Mouse (Mus musculus) heart, embryonic 16.5 days (tissue): ENCODE measurements around the gene Enc1. TPM values are rescaled to one million over a fixed set of nuclear protein-coding genes. Genes with fewer than 3 reads are reported as not detected.
A peak's percentile ranks its signal among the peaks of the same experiment; 100 is the strongest.

ENCODE experiments used
- ATAC-seq: fragments of 200-750 bp; cut with Nextera tagmentation; replicated peaks from 2 replicates; pipeline ENCODE4 v1.8.0; 2017; ENCODE audit warnings: moderate number of reproducible peaks; ENCODE audit not compliant: insufficient read depth, low FRiP score; ENCODE audit errors: extremely low read depth
- H3K27ac ChIP-seq: fragments of 300-500 bp; sonication (generic); 2 replicates; pipeline ENCODE4 v1.5.1; 2014; ENCODE audit warnings: mild to moderate bottlenecking, low read length, control low read depth, moderate library complexity
- H3K27me3 ChIP-seq: fragments of 300-500 bp; sonication (generic); 2 replicates; pipeline ENCODE4 v1.6.1; 2014; ENCODE audit warnings: low read length, mixed read lengths; ENCODE audit not compliant: control insufficient read depth, insufficient read depth
- H3K36me3 ChIP-seq: fragments of 300-500 bp; sonication (generic); 2 replicates; pipeline ENCODE4 v1.6.1; 2014; ENCODE audit not compliant: control insufficient read depth, insufficient read depth
- H3K4me1 ChIP-seq: fragments of 300-500 bp; sonication (generic); 2 replicates; pipeline ENCODE4 v1.6.1; 2014; ENCODE audit warnings: low read length, mixed read lengths; ENCODE audit not compliant: control insufficient read depth, insufficient read depth
- H3K4me2 ChIP-seq: fragments of 300-500 bp; sonication (generic); 2 replicates; pipeline ENCODE4 v1.6.1; 2014; ENCODE audit warnings: low read depth, mild to moderate bottlenecking, control low read depth, low read length
- H3K4me3 ChIP-seq: fragments of 300-500 bp; sonication (generic); 2 replicates; pipeline ENCODE4 v1.5.1; 2014; ENCODE audit warnings: mild to moderate bottlenecking, control low read depth, low read length
- H3K9ac ChIP-seq: fragments of 300-500 bp; sonication (generic); 2 replicates; pipeline ENCODE4 v1.6.1; 2014; ENCODE audit warnings: low read length, control low read depth
- H3K9me3 ChIP-seq: fragments of 300-500 bp; sonication (generic); replicated peaks from 2 replicates; pipeline ENCODE4 v1.6.1; 2016; ENCODE audit warnings: low read length; ENCODE audit not compliant: control insufficient read depth
- WGBS: fragments of 180-500 bp; shearing (Covaris S2); extraction: QIAGEN DNeasy Blood & Tissue Kit; methylation state at CpG from one replicate; pipeline ENCODE4 v1.1.7; 2014; 5-methylcytosine and 5-hydroxymethylcytosine counted together
- polyA plus RNA-seq: library from polyadenylated mRNA; unstranded; fragments of >200 nt; fragmentation: Nextera tagmentation; extraction: Ambion mirVana; gene quantifications from 2 replicates; pipeline ENCODE4 v1.2.1, GENCODE M21; 2015

The Enc1 gene
- polyA plus RNA-seq, 1 experiment from 2014 or later = 4.9 TPM

DNA sequence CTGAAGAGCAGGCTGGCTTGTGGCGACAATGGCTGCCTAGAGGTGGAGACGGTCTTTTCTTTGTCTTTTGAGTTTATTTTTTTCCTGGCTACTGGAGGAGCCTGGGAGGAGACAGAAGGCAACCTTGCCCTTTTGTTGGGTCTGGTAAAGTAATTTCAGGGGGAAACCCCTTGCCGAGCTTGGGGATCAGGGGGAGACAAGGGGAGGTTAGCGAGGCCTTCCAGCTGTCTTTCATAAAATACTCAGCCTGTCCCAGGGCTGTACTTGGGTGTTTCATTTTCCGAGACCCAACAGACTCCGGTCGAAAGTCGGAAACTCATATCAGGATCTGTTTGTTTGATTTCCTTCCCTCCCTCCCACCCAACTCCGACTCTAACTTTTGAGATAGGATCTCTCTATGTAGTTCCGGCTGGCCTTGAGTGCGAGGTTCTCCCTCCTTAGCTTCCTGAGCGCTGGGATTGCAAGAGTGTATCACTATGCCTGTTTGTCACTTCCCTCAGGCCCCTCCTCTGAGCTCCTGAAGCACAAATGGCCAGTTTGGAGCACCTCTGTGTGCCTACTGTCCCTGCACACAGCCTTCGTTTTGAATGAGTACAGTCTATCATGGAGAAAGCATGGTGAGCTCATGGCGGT, 56.6 kb downstream of the Enc1 start:
- ATAC-seq = 0 out of 2 replicates have a peak, but pooled peaks have one; percentile 15
- whole genome bisulfite sequencing = 73% methylated on average over 14 of the region's 14 CpGs
- Histone ChIP-seq H3K4me1 (no peaks in the 10 kb centered on the region), H3K4me3 (no peak overlapping the region), H3K36me3 (no peaks in the 10 kb centered on the region), H3K27ac (peak overlapping the region; percentile 50; the same call in 1 of the 2 replicates), H3K27me3 (no peaks in the 10 kb centered on the region), H3K9ac (no peak overlapping the region), H3K4me2 (no peak overlapping the region), H3K9me3 (no peaks in the 10 kb centered on the region)

DNA sequence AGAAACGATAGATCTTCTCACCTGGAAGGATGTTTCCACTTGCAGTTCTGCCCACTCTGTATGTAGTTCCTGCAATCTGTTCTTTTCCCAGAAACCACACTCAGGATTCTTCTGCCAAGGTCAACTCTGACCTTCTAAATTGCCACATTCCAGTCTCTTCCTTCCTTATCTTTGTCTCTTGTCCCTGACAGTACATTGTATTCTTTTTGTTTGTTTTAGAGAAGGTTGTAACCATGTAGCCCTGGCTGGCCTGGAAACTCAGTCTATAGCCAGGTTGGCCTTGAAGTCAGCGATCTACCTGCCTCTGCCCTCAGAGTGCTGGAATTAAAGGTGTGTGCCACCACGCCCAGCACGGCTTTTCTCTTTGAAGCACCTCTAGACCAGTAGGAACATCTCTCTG, 58.0 kb downstream of the Enc1 start:
- Histone ChIP-seq H3K36me3 (no peaks in the 10 kb centered on the region), H3K4me3 (no peak overlapping the region), H3K4me1 (no peaks in the 10 kb centered on the region), H3K27me3 (no peaks in the 10 kb centered on the region), H3K9ac (no peak overlapping the region), H3K27ac (no peak overlapping the region), H3K4me2 (no peak overlapping the region), H3K9me3 (no peaks in the 10 kb centered on the region)
- WGBS = 80% methylated on average over 4 of the region's 4 CpGs
- ATAC-seq = no peak

DNA sequence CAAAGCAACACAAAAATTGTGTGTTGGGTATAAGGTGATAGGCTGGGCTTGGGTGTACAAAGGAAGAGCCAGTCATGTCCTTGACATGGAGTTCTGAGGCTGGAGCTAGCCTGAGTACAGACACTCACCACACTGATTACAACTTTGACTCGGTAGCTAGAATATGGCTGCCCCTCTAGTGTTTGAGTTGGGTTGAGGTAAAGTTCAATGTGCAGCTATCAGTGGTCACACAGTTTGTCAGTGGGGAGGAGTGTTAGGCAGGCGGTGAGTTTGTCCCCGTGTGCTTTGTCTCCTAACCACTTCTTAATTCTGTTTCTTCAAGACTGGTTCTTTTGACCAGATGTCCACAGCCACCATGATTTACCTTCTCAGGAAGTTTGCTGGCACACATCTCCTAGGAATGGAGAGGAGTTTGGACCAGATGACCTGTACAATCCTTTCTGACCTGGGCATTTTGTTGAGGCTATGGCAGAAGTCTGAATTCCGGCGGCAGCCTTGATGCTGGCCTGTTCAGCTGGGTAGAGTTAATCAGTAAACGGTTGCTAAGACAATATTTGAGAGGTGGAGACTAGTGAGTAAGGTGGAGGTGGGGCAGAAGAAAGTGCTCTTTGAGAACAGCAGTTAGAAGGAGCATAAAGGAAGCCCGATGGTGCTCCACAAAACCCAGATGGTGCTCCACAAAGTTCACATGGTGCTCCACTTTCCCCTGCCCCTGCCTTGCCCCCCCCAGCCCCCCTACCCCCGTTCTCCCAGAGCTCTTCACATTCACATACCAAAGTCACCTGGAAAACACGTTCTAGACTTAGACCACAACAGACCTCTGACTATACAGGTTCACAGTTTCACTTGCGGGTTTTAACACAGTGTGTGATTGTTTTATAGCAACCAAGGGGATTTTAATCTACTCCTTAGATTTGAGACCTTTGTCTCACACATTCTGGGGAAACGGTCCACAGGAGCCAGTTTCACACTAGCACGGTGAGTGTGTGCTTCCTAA, 59.3 kb downstream of the Enc1 start:
- Histone ChIP-seq H3K27ac (no peak overlapping the region), H3K4me3 (no peak overlapping the region), H3K9me3 (no peaks in the 10 kb centered on the region), H3K36me3 (no peaks in the 10 kb centered on the region), H3K27me3 (no peaks in the 10 kb centered on the region), H3K9ac (no peak overlapping the region), H3K4me2 (no peak overlapping the region), H3K4me1 (no peaks in the 10 kb centered on the region)
- 78% methylated on average over 12 of the region's 12 CpGs for WGBS
- no peak for ATAC-seq

Other genes with a start within 250 kb of the Enc1 start
- not detected in 2 replicates for gene 1700029F12Rik, start 206.7 kb upstream of the Enc1 start, polyA plus RNA-seq
- 2.5 and 3.2 TPM in 2 replicates for gene Fam169a, start 173.8 kb upstream of the Enc1 start, polyA plus RNA-seq
- 2.4 and 9.4 TPM in 2 replicates for gene Gm6169, start 141.9 kb upstream of the Enc1 start, polyA plus RNA-seq
- 31.4 and 33.9 TPM in 2 replicates for gene Gfm2, start 103.2 kb upstream of the Enc1 start, polyA plus RNA-seq
- gene Nsa2, start 103.2 kb upstream of the Enc1 start, polyA plus RNA-seq = 37.4 and 41.8 TPM in 2 replicates
- gene Hexb, start 42.7 kb upstream of the Enc1 start, polyA plus RNA-seq = 37.0 and 46.5 TPM in 2 replicates